Mouse (Mus musculus) urinary bladder, adult 18-20 months (tissue): Measurements from ENCODE around the gene AL731706.1.
A peak's percentile ranks its signal among the peaks of the same experiment; 100 is the strongest.
"Not testable (repeated sequence)": the region's sequence is repeated elsewhere in the genome, so short reads cannot be mapped to it uniquely, and the experiment has no call there.

Source experiments
- DNase-seq, 2 experiments: peaks; one replicate each; pipeline ENCODE4 v3.0.0; 2022; ENCODE audit warnings: low spot score in 2 of 2, mixed read lengths in 2 of 2

AL731706.1 gene

GRCm38 (mm10) chr2:136891068-136891950 lies at the start of gene AL731706.1, which contains the start of the genes Slx4ip and Mkks:
Gene AL731706.1, minus strand, starts transcription at chr2:136891389.
Gene Slx4ip, plus strand, starts transcription at chr2:136891218.
Gene Mkks, minus strand, starts transcription at chr2:136891389.
- DNase-seq: peak; percentile 99

- no peak for DNase-seq
Observed at GRCm38 (mm10) chr2:136938249-136938648, 47.1 kb upstream of the AL731706.1 start.

GRCm38 (mm10) chr2:136936391-136937288 lies 45.5 kb upstream of the AL731706.1 start:
- no peak for DNase-seq

- DNase-seq: peak in 1 of 2 experiments; percentile 10
Observed at GRCm38 (mm10) chr2:136921003-136921408, 29.8 kb upstream of the AL731706.1 start.

GRCm38 (mm10) chr2:136920257-136920993 lies 29.2 kb upstream of the AL731706.1 start:
- DNase-seq: no peak

- DNase-seq: peak; percentile 71 to 75
Observed at GRCm38 (mm10) chr2:136919433-136919832, 28.2 kb upstream of the AL731706.1 start.

- DNase-seq: no peak
Observed at GRCm38 (mm10) chr2:136914334-136914902, 23.2 kb upstream of the AL731706.1 start.

GRCm38 (mm10) chr2:136913021-136913420 lies 21.8 kb upstream of the AL731706.1 start:
- DNase-seq: no peak

- no peak for DNase-seq
Observed at GRCm38 (mm10) chr2:136911958-136912411, 20.8 kb upstream of the AL731706.1 start.

GRCm38 (mm10) chr2:136909298-136909697 lies 18.1 kb upstream of the AL731706.1 start:
- no peak for DNase-seq

GRCm38 (mm10) chr2:136908596-136908995 lies 17.4 kb upstream of the AL731706.1 start:
- no peak for DNase-seq

- DNase-seq: no peak
Observed at GRCm38 (mm10) chr2:136896131-136896530, 4.9 kb upstream of the AL731706.1 start.

GRCm38 (mm10) chr2:136894494-136894893 lies 3.3 kb upstream of the AL731706.1 start:
- DNase-seq: no peak

- peak; percentile 95 to 96 for DNase-seq
Observed at GRCm38 (mm10) chr2:136891951-136892371, 772 bp upstream of the AL731706.1 start.

GRCm38 (mm10) chr2:136890716-136891067 lies 497 bp downstream of the AL731706.1 start:
- not testable (repeated sequence) for DNase-seq

- peak in 1 of 2 experiments; percentile 19 for DNase-seq
Observed at GRCm38 (mm10) chr2:136886846-136887245, 4.3 kb downstream of the AL731706.1 start.

- DNase-seq: no peak
Observed at GRCm38 (mm10) chr2:136885579-136885978, 5.6 kb downstream of the AL731706.1 start, which contains the start of gene AL731706.2. Gene AL731706.2, minus strand, starts transcription at chr2:136885679.

- no peak for DNase-seq
Observed at GRCm38 (mm10) chr2:136854543-136855388, 36.4 kb downstream of the AL731706.1 start.

GRCm38 (mm10) chr2:136850366-136850765 lies 40.8 kb downstream of the AL731706.1 start:
- DNase-seq: no peak

GRCm38 (mm10) chr2:136837994-136838393 lies 53.2 kb downstream of the AL731706.1 start:
- no peak for DNase-seq
